Mouse (Mus musculus) megakaryocyte, adult 5-6 weeks (primary cell): ENCODE results near the gene Fzd2. TPM values are rescaled to one million over a fixed set of nuclear protein-coding genes. Genes with fewer than 3 reads are reported as not detected.
A peak's percentile ranks its signal among the peaks of the same experiment; 100 is the strongest.
"Not testable (repeated sequence)": the region's sequence is repeated elsewhere in the genome, so short reads cannot be mapped to it uniquely, and the experiment has no call there.

Experiments
- ATAC-seq: 2 replicates; pipeline ENCODE4 v1.8.0; 2016; ENCODE audit warnings: mild to moderate bottlenecking, inconsistent platforms; ENCODE audit not compliant: poor library complexity, severe bottlenecking
- total RNA-seq, 2 experiments: library from RNA; stranded (forward) in 1 of 2; stranded (reverse) in 1 of 2; fragments of 153-499, 151-499 nt in 1 of 2; fragments of 221-1000, 200-1000 nt in 1 of 2; gene quantifications; 2 replicates each; pipeline versions ENCODE4 v1.2.3 to v1.2.4; 2015 to 2017

Fzd2 gene
- total RNA-seq, 2 experiments from 2014 or later: not detected

GRCm38 (mm10) chr11:102580034-102580330, 24.2 kb upstream of the Fzd2 start:
- ATAC-seq: no peak

- no peak for ATAC-seq
Measured at GRCm38 (mm10) chr11:102581281-102582015, 22.7 kb upstream of the Fzd2 start.

GRCm38 (mm10) chr11:102582016-102582610, 22.1 kb upstream of the Fzd2 start:
- no peak for ATAC-seq

GRCm38 (mm10) chr11:102582736-102583135, 21.5 kb upstream of the Fzd2 start:
- ATAC-seq: no peak

GRCm38 (mm10) chr11:102586445-102587130, 17.6 kb upstream of the Fzd2 start:
- ATAC-seq: no peak

GRCm38 (mm10) chr11:102587554-102587953, 16.6 kb upstream of the Fzd2 start:
- ATAC-seq: no peak

- no peak for ATAC-seq
Measured at GRCm38 (mm10) chr11:102595341-102595820, 8.8 kb upstream of the Fzd2 start.

- no peak for ATAC-seq
Measured at GRCm38 (mm10) chr11:102599912-102600311, 4.3 kb upstream of the Fzd2 start.

- no peak for ATAC-seq
Measured at GRCm38 (mm10) chr11:102602816-102603495, 1.2 kb upstream of the Fzd2 start.

- no peak for ATAC-seq
Measured at GRCm38 (mm10) chr11:102603496-102603850, 723 bp upstream of the Fzd2 start.

- peak; percentile 37; the same call in 1 of the 2 replicates for ATAC-seq
Measured at GRCm38 (mm10) chr11:102604777-102605552, 769 bp downstream of the Fzd2 start.

GRCm38 (mm10) chr11:102605553-102606416, 1.6 kb downstream of the Fzd2 start:
- no peak for ATAC-seq

GRCm38 (mm10) chr11:102606751-102607171, 2.6 kb downstream of the Fzd2 start:
- ATAC-seq: no peak

GRCm38 (mm10) chr11:102607201-102607600, 3.0 kb downstream of the Fzd2 start:
- not testable (repeated sequence) for ATAC-seq

- ATAC-seq: no peak
Measured at GRCm38 (mm10) chr11:102607686-102608548, 3.7 kb downstream of the Fzd2 start.

- ATAC-seq: no peak
Measured at GRCm38 (mm10) chr11:102608691-102609090, 4.5 kb downstream of the Fzd2 start.

GRCm38 (mm10) chr11:102609483-102609882, 5.3 kb downstream of the Fzd2 start:
- ATAC-seq: no peak

GRCm38 (mm10) chr11:102610260-102610659, 6.1 kb downstream of the Fzd2 start:
- ATAC-seq: no peak
